Mouse (Mus musculus): ENCODE results near the gene Acnat1.
"Not testable (repeated sequence)": the region's sequence is repeated elsewhere in the genome, so short reads cannot be mapped to it uniquely, and the experiment has no call there.

Gene Acnat1

DNA sequence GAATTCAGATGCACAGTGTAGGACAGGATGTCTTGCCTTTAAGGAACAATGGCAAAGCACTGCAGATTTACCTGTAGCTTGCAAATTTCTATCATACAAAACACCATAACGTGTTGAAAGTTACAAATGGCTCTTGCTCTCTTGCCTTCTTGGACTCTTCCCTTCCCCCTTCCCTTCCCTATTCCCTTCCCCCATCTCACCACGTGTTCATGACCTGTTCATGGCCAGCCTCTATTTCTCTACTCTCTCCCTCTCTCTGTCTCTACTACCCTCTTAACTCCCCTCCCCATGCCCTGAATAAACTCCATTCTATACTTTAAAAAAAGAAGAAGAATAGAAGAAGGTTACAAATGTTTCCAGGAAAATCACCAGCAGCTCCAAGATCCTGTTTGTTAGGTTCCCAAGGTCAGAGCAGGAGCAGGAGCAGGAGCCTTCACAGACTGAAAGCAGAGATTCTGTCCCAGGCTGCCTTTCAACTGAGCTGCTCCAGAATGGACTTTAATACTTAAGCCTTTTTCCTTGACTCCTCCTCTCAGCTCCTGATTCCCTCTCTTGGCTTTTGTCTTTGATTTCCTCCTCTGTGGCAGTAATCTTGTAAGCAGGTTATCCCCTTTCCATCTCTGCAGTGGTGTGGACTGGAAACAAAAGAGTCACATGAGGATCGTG lies at the start of gene Acnat1:
Gene Acnat1 (minus strand): TSS at position 478 of the 666 bp plus-strand sequence.
- no peak for DNase-seq (ENCODE audit: extremely low spot score, low read depth, low spot score)

- DNase-seq (ENCODE audit: extremely low spot score, low read depth, low spot score): no peak
Measured at GRCm38 (mm10) chr4:49522576-49522975, 48.9 kb upstream of the Acnat1 start.

DNA sequence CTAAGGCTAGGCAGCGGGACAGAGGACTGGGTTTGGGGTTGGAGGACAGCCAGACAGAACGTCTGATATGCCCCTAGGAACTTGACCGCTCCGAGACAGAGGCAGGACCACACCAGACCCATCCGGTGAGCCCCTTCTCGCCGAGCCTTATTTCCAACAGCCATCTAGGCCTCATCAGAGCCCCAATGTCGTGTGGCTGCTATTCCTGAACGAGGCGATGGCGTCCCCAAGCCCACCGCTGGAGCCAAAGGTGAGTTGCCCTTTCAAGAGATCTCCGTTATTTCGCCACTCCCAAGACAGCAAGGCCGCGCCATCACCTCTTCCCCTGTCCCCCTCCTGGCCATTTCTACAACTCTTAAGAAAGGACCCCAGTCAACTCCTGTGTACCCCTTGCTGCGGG lies 47.6 kb upstream of the Acnat1 start:
- DNase-seq (ENCODE audit: extremely low spot score, low read depth, low spot score): no peak

- peak; percentile 83 for DNase-seq (ENCODE audit: extremely low spot score, low read depth, low spot score)
Measured at GRCm38 (mm10) chr4:49520572-49521340, 47.0 kb upstream of the Acnat1 start, which contains the start of the genes Mrpl50 and Zfp189. TSS of gene Mrpl50 (minus strand) at chr4:49521093. TSS of gene Zfp189 (plus strand) at chr4:49521176.

- no peak for DNase-seq (ENCODE audit: extremely low spot score, low read depth, low spot score)
Measured at GRCm38 (mm10) chr4:49519476-49519875, 45.8 kb upstream of the Acnat1 start.

- DNase-seq (ENCODE audit: extremely low spot score, low read depth, low spot score): no peak
Measured at GRCm38 (mm10) chr4:49514441-49514840, 40.7 kb upstream of the Acnat1 start.

GRCm38 (mm10) chr4:49512636-49513035 lies 38.9 kb upstream of the Acnat1 start:
- no peak for DNase-seq (ENCODE audit: extremely low spot score, low read depth, low spot score)

DNA sequence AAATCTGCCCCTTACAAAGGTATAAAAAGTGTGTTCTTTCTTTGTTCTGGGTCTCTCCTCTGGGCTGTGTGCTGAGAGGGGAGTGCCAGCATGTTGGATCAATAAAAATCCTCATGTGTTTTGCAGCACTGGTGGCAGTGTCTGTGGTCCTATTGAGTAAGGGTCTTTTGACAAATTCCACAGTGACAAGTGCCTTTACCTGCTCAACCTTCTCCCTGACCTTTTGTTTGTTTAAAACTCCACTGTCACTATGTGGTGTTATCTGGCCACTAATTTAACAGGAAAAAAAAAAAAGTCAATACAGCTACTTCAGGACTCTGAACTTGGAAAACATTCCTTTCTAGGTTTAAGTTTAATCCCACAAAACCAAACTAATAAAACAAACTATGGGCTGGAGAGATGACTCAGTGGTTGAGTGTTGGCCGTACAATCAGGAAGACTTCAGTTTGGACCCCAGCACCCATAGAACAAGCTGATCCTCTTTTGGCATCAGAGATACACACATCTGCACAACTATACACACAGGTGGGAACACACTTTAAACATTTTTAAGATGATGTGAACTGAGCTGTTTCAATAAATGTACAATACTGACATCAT lies 36.6 kb upstream of the Acnat1 start:
- not testable (repeated sequence) for DNase-seq (ENCODE audit: extremely low spot score, low read depth, low spot score)

DNA sequence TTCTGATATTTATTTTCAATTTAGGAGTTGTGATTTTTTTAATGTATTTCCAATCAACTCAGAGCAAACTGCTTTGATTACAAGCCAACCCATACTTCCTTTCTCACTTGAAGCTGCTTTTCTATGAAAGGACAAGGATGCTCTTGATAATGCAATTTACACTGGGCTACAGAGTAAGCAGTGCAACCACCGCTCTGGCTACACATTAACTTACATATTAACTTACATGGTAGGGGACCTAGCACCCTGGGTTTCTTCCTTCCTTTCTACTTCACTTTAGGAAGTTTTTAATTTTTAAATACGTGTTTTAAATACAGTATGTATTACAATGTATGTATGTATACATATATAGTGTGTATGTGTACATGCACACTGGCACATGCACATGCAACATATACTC lies 35.5 kb upstream of the Acnat1 start:
- no peak for DNase-seq (ENCODE audit: extremely low spot score, low read depth, low spot score)

DNA sequence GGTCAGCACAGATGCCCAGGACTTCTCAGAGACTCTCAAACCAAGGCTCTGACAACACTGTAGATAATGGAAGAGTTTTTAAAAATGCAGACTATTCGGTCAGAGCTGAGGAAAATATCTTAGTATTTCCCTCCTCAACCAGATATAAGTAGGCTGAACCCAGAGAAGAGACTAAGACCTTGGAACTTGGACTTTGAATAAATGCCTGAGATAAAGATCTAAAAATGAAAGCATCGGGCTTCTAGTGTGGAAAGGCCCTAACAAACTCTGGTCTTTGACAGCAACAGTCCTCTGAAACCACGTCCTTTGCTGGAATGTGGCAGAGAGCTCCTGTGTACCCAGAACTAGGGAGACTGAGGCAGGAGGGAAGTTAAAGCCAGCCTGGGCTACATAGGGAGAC lies 32.7 kb upstream of the Acnat1 start, which contains the start of gene Baat:
Gene Baat (minus strand): TSS at position 172 of the 400 bp plus-strand sequence.
- DNase-seq (ENCODE audit: extremely low spot score, low read depth, low spot score): no peak

DNA sequence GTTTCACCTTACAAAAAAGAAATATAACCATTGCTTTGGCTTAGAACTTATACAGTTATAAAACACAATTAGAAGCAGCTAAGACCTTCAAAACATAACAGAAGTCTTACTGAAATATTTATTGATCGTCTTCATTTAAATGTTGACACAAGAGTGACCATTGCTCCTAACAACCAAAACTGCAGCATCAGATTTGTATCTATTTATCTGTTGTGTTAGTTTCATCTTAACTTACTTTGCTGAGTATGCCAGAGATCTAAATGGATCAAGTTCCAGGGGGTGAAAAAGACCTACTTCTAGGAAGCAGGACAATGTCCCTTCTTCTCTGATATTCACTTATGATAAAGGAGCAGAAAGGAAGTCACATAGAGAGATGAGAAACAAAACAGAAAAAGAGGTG lies 29.9 kb upstream of the Acnat1 start:
- no peak for DNase-seq (ENCODE audit: extremely low spot score, low read depth, low spot score)

GRCm38 (mm10) chr4:49485934-49486650 lies 12.4 kb upstream of the Acnat1 start:
- not testable (repeated sequence) for DNase-seq (ENCODE audit: extremely low spot score, low read depth, low spot score)

DNA sequence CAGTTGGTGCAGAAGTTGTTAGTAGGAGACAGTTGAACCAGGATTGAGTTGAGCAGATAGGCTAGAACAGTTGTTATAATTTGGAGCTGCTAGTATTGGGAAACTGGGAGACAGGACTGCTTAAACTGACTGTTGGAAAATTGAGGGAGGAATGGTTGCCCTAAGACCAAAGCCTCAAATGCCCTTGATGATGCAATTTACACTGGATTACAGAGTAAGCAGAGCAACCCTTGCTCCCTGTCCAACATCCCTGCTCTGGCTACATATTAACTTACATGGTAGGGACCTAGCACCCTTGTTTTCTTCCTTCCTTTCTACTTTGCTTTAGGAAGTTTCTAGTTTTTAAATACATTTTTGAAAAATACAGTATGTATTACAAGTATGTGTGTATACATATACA lies 11.7 kb upstream of the Acnat1 start:
- no peak for DNase-seq (ENCODE audit: extremely low spot score, low read depth, low spot score)

GRCm38 (mm10) chr4:49480896-49481295 lies 7.2 kb upstream of the Acnat1 start:
- no peak for DNase-seq (ENCODE audit: extremely low spot score, low read depth, low spot score)

GRCm38 (mm10) chr4:49480104-49480760 lies 6.5 kb upstream of the Acnat1 start:
- peak; percentile 3 for DNase-seq (ENCODE audit: extremely low spot score, low read depth, low spot score)

DNA sequence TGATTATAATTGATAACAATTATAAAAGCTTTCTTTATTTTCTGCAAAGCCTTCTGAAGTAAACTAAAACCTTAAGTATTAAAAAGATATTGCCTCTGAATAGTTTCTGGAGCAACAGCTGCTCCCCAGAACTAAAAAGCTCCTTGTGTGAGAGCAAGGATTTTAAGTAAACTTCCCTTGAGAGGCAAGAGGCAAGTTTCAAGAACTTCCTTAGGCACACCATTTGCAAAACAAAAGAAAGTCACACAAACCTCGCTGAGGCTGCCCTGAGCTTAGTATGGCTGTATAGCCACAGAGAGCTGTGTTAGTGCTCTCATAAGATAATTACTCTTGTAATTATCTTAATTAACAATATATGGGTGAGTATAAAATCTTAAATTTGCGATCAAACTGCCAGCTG lies 5.3 kb upstream of the Acnat1 start:
- DNase-seq (ENCODE audit: extremely low spot score, low read depth, low spot score): not testable (repeated sequence)

GRCm38 (mm10) chr4:49478118-49478877 lies 4.6 kb upstream of the Acnat1 start:
- DNase-seq (ENCODE audit: extremely low spot score, low read depth, low spot score): no peak

GRCm38 (mm10) chr4:49474583-49474982 lies 871 bp upstream of the Acnat1 start:
- no peak for DNase-seq (ENCODE audit: extremely low spot score, low read depth, low spot score)

GRCm38 (mm10) chr4:49469435-49470151 lies 4.1 kb downstream of the Acnat1 start:
- peak; percentile 14 for DNase-seq (ENCODE audit: extremely low spot score, low read depth, low spot score)
